Mouse (Mus musculus) spleen, adult 2 months (tissue): ENCODE data around the gene Rapgef5.

Experiments used
- CTCF ChIP-seq: fragments of 200-500 bp; IDR thresholded peaks from 2 replicates; pipeline ENCODE4 v1.5.1; 2011; ENCODE audit warnings: mild to moderate bottlenecking, inconsistent platforms; ENCODE audit not compliant: insufficient read depth, insufficient read length, insufficient replicate concordance; ENCODE audit errors: extremely low read depth
- POLR2A ChIP-seq: fragments of 200-500 bp; IDR thresholded peaks from 2 replicates; pipeline ENCODE4 v1.6.1; 2011; ENCODE audit warnings: low read depth, low read length, inconsistent platforms

GRCm38 (mm10) chr12:117499242-117499641, 17.0 kb upstream of the Rapgef5 start:
- TF ChIP-seq CTCF: no peak
- no peak for TF ChIP-seq POLR2A
